Mouse (Mus musculus) left cerebral cortex, postnatal 10 days (tissue): Measurements from ENCODE around the gene Srm. TPM values are rescaled to one million over a fixed set of nuclear protein-coding genes. Genes with fewer than 3 reads are reported as not detected.

Source experiments
- DNase-seq, 2 experiments: peaks; one replicate each; pipeline ENCODE4 v3.0.0; 2021 to 2022; ENCODE audit warnings: low spot score in 2 of 2, mixed read lengths in 1 of 2; ENCODE audit errors: extremely low spot score in 1 of 2
- intact Hi-C: fragments of 180-260 bp; cut with DNase I; formaldehyde crosslinking; loops from one replicate; pipeline ENCODE4 v1.15.1; 2025
- total RNA-seq, 2 experiments: library from RNA; stranded (reverse); gene quantifications; 2 replicates each; pipeline ENCODE4 v1.2.3; 2021

Gene Srm
- total RNA-seq, 2 experiments from 2014 or later = 82.0 to 88.0 TPM

- intact Hi-C loops = no loop called here
- no peak for DNase-seq
These were observed 5.4 kb downstream of the Srm start for GRCm38 (mm10) chr4:148596731-148597130.

- DNase-seq = no peak
- intact Hi-C loops = no loop called here
These were observed 7.5 kb downstream of the Srm start for GRCm38 (mm10) chr4:148598826-148599225.

GRCm38 (mm10) chr4:148600316-148600715 is 9.0 kb downstream of the Srm start:
- intact Hi-C loops = no loop called here
- no peak for DNase-seq

- intact Hi-C loops = no loop called here
These were observed 10.6 kb downstream of the Srm start for GRCm38 (mm10) chr4:148601871-148602270.

GRCm38 (mm10) chr4:148602357-148603120 is 11.2 kb downstream of the Srm start, which contains the start of gene Masp2:
Gene Masp2, plus strand, starts transcription at chr4:148602554.
- no peak for DNase-seq
- intact Hi-C loops = no loop called here

More at GRCm38 (mm10) chr4:148601871-148602270, 10.6 kb downstream of the Srm start:
- DNase-seq = no peak

GRCm38 (mm10) chr4:148603376-148604139 is 12.3 kb downstream of the Srm start:
- DNase-seq = no peak
- intact Hi-C loops = no loop called here

- intact Hi-C loops = no loop called here
- no peak for DNase-seq
These were observed 12.8 kb downstream of the Srm start for GRCm38 (mm10) chr4:148604141-148604540.

- peak in 1 of 2 experiments; percentile 73 for DNase-seq
- intact Hi-C loops = no loop called here
These were observed 13.3 kb downstream of the Srm start for GRCm38 (mm10) chr4:148604541-148605165.

- intact Hi-C loops = no loop called here
- peak in 1 of 2 experiments; percentile 85 for DNase-seq
These were observed 16.5 kb downstream of the Srm start for GRCm38 (mm10) chr4:148607758-148608157.

- no peak for DNase-seq
- intact Hi-C loops = no loop called here
These were observed 18.5 kb downstream of the Srm start for GRCm38 (mm10) chr4:148609805-148610204.

GRCm38 (mm10) chr4:148610631-148611364 is 19.5 kb downstream of the Srm start:
- intact Hi-C loops = no loop called here
- no peak for DNase-seq

- intact Hi-C loops = no loop called here
- no peak for DNase-seq
These were observed 21.3 kb downstream of the Srm start for GRCm38 (mm10) chr4:148612557-148612956.

GRCm38 (mm10) chr4:148613738-148614137 is 22.4 kb downstream of the Srm start:
- no peak for DNase-seq
- intact Hi-C loops = no loop called here

GRCm38 (mm10) chr4:148619805-148620204 is 28.5 kb downstream of the Srm start:
- no peak for DNase-seq
- intact Hi-C loops = loop anchor here (5.0 kb wide), 1 partner anchor 58 kb away; no protein-coding TSS in a partner anchor

- DNase-seq = no peak
- intact Hi-C loops = no loop called here
These were observed 29.4 kb downstream of the Srm start for GRCm38 (mm10) chr4:148620718-148621117.

GRCm38 (mm10) chr4:148622485-148622884 is 31.2 kb downstream of the Srm start:
- intact Hi-C loops = no loop called here
- DNase-seq = no peak

GRCm38 (mm10) chr4:148623609-148624008 is 32.3 kb downstream of the Srm start:
- intact Hi-C loops = no loop called here
- DNase-seq = no peak

- intact Hi-C loops = no loop called here
- no peak for DNase-seq
These were observed 33.7 kb downstream of the Srm start for GRCm38 (mm10) chr4:148625010-148625409.
